Mouse (Mus musculus): ENCODE results near the gene 1700018F24Rik. TPM values are rescaled to one million over a fixed set of nuclear protein-coding genes. Genes with fewer than 3 reads are reported as not detected.

Gene 1700018F24Rik
- total RNA-seq (2023): not detected

GRCm38 (mm10) chr5:145042690-145043089 is at the start of gene 1700018F24Rik:
TSS of gene 1700018F24Rik (plus strand) at chr5:145042990.

DNA sequence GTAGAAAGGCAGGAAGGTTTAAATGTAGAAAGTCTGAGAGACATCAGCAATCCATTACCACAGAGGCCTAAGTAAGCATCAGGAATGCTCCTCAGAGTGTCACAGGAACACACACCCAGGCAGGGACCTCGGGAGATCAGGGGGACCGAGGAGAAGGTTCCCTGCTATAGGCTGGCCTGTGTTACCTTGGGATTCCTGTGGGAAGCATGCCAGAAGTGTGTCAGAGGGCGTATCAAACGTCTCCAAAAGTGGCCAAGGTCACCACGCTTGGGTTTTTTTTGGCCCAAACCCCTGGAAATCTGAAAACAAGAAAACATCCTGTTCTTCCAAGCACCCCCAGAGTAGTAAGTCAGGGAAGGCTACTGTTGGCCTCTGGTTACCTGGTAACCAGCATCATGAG is 10.4 kb upstream of the 1700018F24Rik start, which contains the start of gene Gm4871:
Gene Gm4871 (minus strand): TSS at position 364 of the 400 bp plus-strand sequence.

DNA sequence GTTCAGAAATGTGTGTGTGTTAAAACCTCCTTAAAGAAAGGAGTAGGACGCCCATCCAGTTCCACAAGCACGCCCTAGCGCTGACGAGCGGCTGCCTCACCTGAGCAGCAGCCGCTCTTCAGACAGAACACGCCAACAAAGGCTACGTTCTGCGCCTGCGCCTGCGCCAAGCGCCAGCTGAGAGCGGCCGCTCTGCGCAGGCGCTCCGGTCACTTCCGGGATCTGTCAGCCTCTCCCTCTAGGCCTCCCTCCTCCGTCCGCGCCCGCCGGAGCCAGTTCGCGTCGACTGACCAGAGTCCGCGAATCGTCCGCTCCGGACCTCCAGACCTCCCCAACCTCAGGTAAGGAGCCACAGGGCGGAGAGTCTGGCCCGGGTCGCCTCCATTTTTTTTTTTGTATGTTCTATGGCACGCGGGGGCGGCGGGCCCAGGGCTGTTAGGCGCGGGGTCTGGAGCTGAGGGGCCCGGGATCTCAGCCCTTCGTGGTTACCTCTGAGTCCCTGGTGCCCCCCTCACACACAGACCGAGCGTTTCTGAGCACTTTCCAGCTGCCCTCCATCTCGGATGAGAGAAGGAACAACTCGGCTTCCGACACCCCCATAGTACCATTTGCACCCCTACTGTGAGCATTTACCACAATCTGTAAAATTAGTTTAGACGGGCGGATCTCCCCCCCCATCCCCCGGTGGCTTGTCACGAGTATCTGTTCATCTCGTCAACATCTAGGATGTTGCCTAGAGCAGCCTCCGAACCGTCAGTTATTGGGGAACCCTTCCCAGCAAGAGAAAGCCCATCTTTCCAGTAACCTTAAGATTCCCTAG is 41.1 kb downstream of the 1700018F24Rik start, which contains the start of the genes Arpc1a and Kpna7:
Gene Arpc1a (plus strand): TSS at position 199 of the 820 bp plus-strand sequence.
Gene Kpna7 (minus strand): TSS at position 399 of the 820 bp plus-strand sequence.

Other genes starting within 250 kb of the 1700018F24Rik start
- 10 to 100 TPM; 11.9 to 13.4 TPM for gene Smurf1, start 77.1 kb upstream of the 1700018F24Rik start, total RNA-seq (2023)
- gene Gm4871, start 10.2 kb upstream of the 1700018F24Rik start, total RNA-seq (2023): not detected
- gene Arpc1a, start 40.8 kb downstream of the 1700018F24Rik start, total RNA-seq (2023): 10 to 100 TPM; 91.4 to 98.0 TPM
- not detected for gene Kpna7, start 41.0 kb downstream of the 1700018F24Rik start, total RNA-seq (2023)
- 1,000 to 10,000 TPM; 1,066 to 1,148 TPM for gene Arpc1b, start 71.2 kb downstream of the 1700018F24Rik start, total RNA-seq (2023)
- 10 to 100 TPM; 39.5 to 40.4 TPM for gene Pdap1, start 97.2 kb downstream of the 1700018F24Rik start, total RNA-seq (2023)
- gene Bud31, start 97.4 kb downstream of the 1700018F24Rik start, total RNA-seq (2023): 100 to 1,000 TPM; 131 to 134 TPM
- gene Ptcd1, start 124.1 kb downstream of the 1700018F24Rik start, total RNA-seq (2023): 10 to 100 TPM; 15.9 to 17.0 TPM
- 10 to 100 TPM; 26.6 to 27.8 TPM for gene Cpsf4, start 124.2 kb downstream of the 1700018F24Rik start, total RNA-seq (2023)
- 100 to 1,000 TPM in 1 of 2 experiments, 10 to 100 TPM in 1; 89.0 to 108 TPM for gene Atp5j2, start 149.1 kb downstream of the 1700018F24Rik start, total RNA-seq (2023)
- 10 to 100 TPM; 13.4 to 14.8 TPM for gene Zkscan14, start 158.9 kb downstream of the 1700018F24Rik start, total RNA-seq (2023)
- 1 to 10 TPM; 4.2 to 7.5 TPM for gene Zkscan5, start 161.6 kb downstream of the 1700018F24Rik start, total RNA-seq (2023)
- gene Zfp655, start 188.7 kb downstream of the 1700018F24Rik start, total RNA-seq (2023): 10 to 100 TPM; 51.8 to 60.0 TPM
- gene Zscan25, start 237.5 kb downstream of the 1700018F24Rik start, total RNA-seq (2023): 10 to 100 TPM in 1 of 2 experiments, 1 to 10 TPM in 1; 9.5 to 16.1 TPM

Measured in neutrophil, adult 59 days (primary cell).